Mouse (Mus musculus): ENCODE data around the gene Naalad2. TPM values are rescaled to one million over a fixed set of nuclear protein-coding genes. Genes with fewer than 3 reads are reported as not detected.
"Not testable (repeated sequence)": the region's sequence is repeated elsewhere in the genome, so short reads cannot be mapped to it uniquely, and the experiment has no call there.

The Naalad2 gene
- under 1 TPM in 1 of 26 experiments, not detected in 25; 0.38 TPM for total RNA-seq (2018; cell fraction: chromatin; rRNA removed)
- not detected for total RNA-seq (2018; cell fraction: cytosol; rRNA removed)
- not detected for total RNA-seq (2018; cell fraction: nucleus; rRNA removed)
- polyA plus RNA-seq (2018), result not detected in 3 replicates

GRCm38 (mm10) chr9:18402895-18403294 lies at the start of gene Naalad2:
Gene Naalad2 (minus strand): TSS chr9:18402995.
- H3K36me3 ChIP-seq (ENCODE audit: inconsistent target); H3K79me2 ChIP-seq (ENCODE audit: inconsistent target); H3K27ac ChIP-seq; H3K4me3 ChIP-seq (ENCODE audit: inconsistent target): not testable (repeated sequence)
- 72% methylated on average over 2 of the region's 2 CpGs for WGBS (ENCODE audit: missing documents)

- no peak overlapping the region for H3K4me3 ChIP-seq (ENCODE audit: inconsistent target)
- H3K79me2 ChIP-seq (ENCODE audit: inconsistent target), result no peaks in the 10 kb centered on the region
- no peaks in the 10 kb centered on the region for H3K36me3 ChIP-seq (ENCODE audit: inconsistent target)
- 79% methylated on average over 10 of the region's 10 CpGs for WGBS (ENCODE audit: missing documents)
- no peak overlapping the region for H3K27ac ChIP-seq
Observed at GRCm38 (mm10) chr9:18431687-18432086, 28.9 kb upstream of the Naalad2 start.

DNA sequence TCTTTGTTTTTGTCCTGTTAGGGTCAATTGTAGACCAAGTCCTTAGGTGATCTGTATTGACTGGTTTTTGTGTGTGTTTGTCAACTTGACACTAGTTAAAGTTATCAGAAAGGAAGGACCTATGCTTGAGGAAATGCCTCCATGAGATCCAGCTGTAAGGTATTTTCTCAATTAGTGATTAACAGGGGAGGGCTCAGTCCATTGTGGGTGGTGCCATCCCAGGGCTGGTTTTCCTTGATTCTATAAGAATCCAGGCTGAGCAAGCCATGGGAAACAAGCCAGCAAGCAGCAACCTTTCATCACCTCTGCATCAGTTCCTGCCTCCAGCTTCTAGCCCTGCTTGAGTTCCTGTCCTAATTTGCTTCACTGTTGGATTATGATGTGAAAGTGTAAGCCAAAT lies 27.6 kb upstream of the Naalad2 start, which contains the start of gene Mbd3l2:
Mbd3l2 (plus strand) TSS at position 301 of the 400 bp plus-strand sequence.
- no peaks in the 10 kb centered on the region for H3K79me2 ChIP-seq (ENCODE audit: inconsistent target)
- no peaks in the 10 kb centered on the region for H3K36me3 ChIP-seq (ENCODE audit: inconsistent target)
- no peak within 1 kb of the TSS for H3K4me3 ChIP-seq (ENCODE audit: inconsistent target)
- H3K27ac ChIP-seq, result no peak within 1 kb of the TSS

GRCm38 (mm10) chr9:18412371-18412770 lies 9.6 kb upstream of the Naalad2 start:
- H3K36me3 ChIP-seq (ENCODE audit: inconsistent target); H3K79me2 ChIP-seq (ENCODE audit: inconsistent target); H3K27ac ChIP-seq; H3K4me3 ChIP-seq (ENCODE audit: inconsistent target): not testable (repeated sequence)
- 87% methylated on average over 4 of the region's 4 CpGs for WGBS (ENCODE audit: missing documents)

- Histone ChIP-seq H3K27ac (no peak within 1 kb of the TSS), H3K36me3 (ENCODE audit: inconsistent target) (no peaks in the 10 kb centered on the region), H3K4me3 (ENCODE audit: inconsistent target) (no peak within 1 kb of the TSS), H3K79me2 (ENCODE audit: inconsistent target) (no peaks in the 10 kb centered on the region)
- WGBS (ENCODE audit: missing documents), result 67% methylated on average over 1 of the region's 1 CpGs
Observed at GRCm38 (mm10) chr9:18404118-18404517, 1.3 kb upstream of the Naalad2 start, which contains the start of gene Ubtfl1. Gene Ubtfl1 (plus strand): TSS chr9:18404418.

DNA sequence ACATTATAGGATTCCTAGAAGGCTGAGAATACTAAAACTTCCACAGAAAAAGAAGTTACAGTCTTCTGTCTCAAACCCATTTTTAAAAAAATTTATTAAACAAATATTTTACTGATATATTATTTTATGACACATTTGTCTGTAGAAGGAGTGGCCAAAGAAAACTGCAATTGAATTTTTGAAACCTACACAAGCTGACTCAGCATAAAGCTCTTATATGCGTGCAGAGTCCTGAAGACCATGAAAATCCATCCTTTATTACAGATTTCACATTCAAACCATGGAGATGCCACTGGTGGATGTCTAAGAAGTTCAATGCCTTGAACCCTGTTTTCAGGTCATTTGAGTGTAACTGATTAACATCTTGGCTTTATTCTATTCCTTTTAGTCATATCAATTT lies 3.2 kb downstream of the Naalad2 start:
- Histone ChIP-seq H3K79me2 (ENCODE audit: inconsistent target) (no peaks in the 10 kb centered on the region), H3K36me3 (ENCODE audit: inconsistent target) (no peaks in the 10 kb centered on the region), H3K4me3 (ENCODE audit: inconsistent target) (no peak overlapping the region), H3K27ac (no peak overlapping the region)
- WGBS (ENCODE audit: missing documents), result 91% methylated on average over 1 of the region's 1 CpGs

DNA sequence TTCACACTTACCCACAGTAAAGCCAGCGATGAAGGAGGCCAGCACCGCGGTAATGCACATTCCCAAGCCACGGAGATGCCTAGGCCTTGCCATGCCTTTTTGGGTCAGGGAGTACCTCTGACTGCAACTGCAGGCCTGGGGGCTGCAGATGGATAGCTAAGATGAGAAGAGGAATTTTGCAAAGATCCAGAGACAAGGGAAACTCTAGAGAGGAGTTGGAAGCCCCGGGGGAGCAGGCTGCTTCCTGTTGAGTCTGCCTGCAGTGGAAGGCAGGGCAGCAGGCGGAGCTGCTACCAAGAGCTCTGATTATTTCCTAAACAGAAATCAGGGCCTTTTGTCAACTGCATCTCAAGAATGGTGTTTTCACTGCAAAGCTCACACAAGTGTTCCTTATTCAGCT lies 17.0 kb downstream of the Naalad2 start:
- Histone ChIP-seq H3K27ac (no peak overlapping the region), H3K79me2 (ENCODE audit: inconsistent target) (no peaks in the 10 kb centered on the region), H3K4me3 (ENCODE audit: inconsistent target) (no peak overlapping the region), H3K36me3 (ENCODE audit: inconsistent target) (no peaks in the 10 kb centered on the region)
- WGBS (ENCODE audit: missing documents), result 41% methylated on average over 6 of the region's 6 CpGs

- not testable (repeated sequence) for H3K27ac ChIP-seq; H3K79me2 ChIP-seq (ENCODE audit: inconsistent target); H3K36me3 ChIP-seq (ENCODE audit: inconsistent target); H3K4me3 ChIP-seq (ENCODE audit: inconsistent target)
- WGBS (ENCODE audit: missing documents), result 90% methylated on average over 1 of the region's 1 CpGs
Observed at GRCm38 (mm10) chr9:18373026-18373425, 29.8 kb downstream of the Naalad2 start.

DNA sequence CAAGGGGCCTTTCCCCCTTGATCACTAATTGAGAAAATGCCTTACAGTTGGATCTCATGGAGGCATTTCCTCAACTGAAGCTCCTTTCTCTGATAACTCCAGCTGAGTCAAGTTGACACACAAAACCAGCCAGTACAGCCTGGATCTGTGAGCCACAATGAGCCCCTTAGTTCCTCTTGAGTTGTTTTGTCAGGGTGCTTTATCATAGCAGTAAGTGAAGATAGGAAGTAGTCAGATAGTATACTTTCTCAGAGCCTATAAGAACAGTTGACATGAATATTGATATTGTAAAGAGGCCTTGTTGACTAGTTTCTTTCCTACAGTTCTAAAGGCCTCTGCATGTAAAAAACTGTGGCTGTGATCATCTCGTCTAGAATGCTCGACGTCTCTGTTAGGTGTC lies 82.8 kb downstream of the Naalad2 start:
- Histone ChIP-seq H3K4me3 (ENCODE audit: inconsistent target) (no peak overlapping the region), H3K27ac (no peak overlapping the region), H3K79me2 (ENCODE audit: inconsistent target) (no peaks in the 10 kb centered on the region), H3K36me3 (ENCODE audit: inconsistent target) (peaks cover 21% of the 10 kb centered on the region; the same call in 1 of the 2 replicates)
- WGBS (ENCODE audit: missing documents), result 95% methylated on average over 3 of the region's 3 CpGs

DNA sequence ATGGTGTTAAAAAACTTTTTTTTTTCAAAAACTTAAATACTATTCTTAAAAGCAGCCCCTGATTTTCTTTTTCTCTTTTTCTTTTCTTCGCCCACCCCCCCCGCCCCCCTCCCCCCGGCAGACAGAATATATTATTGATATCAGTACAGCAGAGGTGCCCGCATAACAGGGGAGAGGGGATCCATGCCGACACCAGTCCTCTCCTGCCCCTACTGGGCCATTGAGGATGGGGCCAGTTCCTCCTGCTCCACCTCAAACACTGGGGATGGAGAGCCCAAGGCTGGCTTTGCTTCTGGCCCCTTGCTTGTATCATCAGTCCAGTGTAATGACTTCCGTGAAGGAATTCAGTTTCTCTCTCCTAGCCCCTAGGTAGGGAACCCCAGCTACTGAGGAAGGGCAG lies 104.5 kb downstream of the Naalad2 start:
- 73% methylated on average over 1 of the region's 6 CpGs for WGBS (ENCODE audit: missing documents)

DNA sequence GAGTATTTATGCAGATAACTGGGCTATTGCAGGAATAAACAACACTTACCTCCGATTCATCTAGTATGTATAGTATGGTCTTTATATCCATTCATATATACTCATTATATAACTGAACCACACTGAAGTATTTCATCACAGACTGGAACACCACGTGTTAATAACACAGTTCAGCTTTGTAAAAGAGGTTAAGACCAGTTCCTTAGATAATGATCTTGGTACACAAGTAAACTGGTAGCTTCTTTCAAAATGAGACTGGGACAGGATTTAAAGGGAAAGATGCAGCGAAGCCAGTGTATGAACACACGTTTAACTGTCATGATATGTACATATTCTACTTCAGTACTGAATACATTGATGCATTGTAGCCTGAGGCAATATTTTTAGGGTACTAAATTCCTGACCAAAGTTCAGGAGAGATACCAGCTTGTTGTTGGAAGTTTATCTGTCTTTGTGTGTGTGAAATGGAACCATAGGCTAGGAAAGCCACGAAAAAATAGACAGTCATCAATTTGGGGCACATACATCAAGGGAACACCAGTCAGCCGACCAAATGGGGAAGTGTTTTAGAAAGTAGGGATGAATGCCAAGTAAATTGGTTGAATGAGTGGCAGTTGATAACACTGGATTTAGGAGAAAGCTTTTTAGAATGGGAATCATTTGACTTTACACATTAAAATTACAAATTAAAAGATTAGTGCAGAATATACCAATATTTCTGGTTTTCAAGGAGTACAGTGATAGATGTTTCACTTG lies 109.6 kb downstream of the Naalad2 start:
- Histone ChIP-seq H3K79me2 (ENCODE audit: inconsistent target) (peaks cover 60% of the 10 kb centered on the region), H3K36me3 (ENCODE audit: inconsistent target) (peaks cover 11% of the 10 kb centered on the region), H3K27ac (peak overlapping the region; percentile 76), H3K4me3 (ENCODE audit: inconsistent target) (peak overlapping the region; percentile 89)
- 10% methylated on average over 6 of the region's 6 CpGs for WGBS (ENCODE audit: missing documents)

More for the DNA sequence above, 104.5 kb downstream of the Naalad2 start:
- H3K4me3 ChIP-seq (ENCODE audit: inconsistent target), result no peak overlapping the region
- peaks cover 94% of the 10 kb centered on the region for H3K79me2 ChIP-seq (ENCODE audit: inconsistent target)
- H3K27ac ChIP-seq, result no peak overlapping the region
- H3K36me3 ChIP-seq (ENCODE audit: inconsistent target), result peaks cover 58% of the 10 kb centered on the region

DNA sequence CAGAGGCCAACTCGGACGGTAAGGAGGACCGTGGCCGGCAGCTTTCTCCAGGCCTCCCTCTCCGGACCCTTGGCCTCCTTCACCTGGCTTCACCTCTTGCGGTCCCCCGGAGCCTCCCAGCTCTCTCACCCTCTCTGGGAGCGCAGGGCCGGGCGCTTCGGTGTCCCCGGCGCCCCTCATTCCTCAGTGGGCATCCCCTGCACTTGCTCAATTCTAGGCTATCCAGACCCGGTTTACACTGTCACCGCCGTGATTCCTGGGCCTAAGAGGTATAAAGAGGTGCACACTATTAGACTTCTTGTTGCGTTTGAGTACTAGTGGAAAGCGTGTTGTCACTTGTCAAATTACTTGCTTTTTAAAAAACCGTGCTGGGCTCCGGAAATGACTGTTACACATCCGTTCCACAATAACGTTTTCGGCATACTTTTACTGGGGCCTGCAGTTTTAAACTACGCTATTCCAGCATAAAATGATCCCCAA lies 110.3 kb downstream of the Naalad2 start:
- Histone ChIP-seq H3K27ac (peak overlapping the region; percentile 76), H3K36me3 (ENCODE audit: inconsistent target) (peaks cover 8% of the 10 kb centered on the region), H3K4me3 (ENCODE audit: inconsistent target) (peak overlapping the region; percentile 89), H3K79me2 (ENCODE audit: inconsistent target) (peaks cover 52% of the 10 kb centered on the region)
- under 1% methylated on average over 24 of the region's 24 CpGs for WGBS (ENCODE audit: missing documents)

GRCm38 (mm10) chr9:18291571-18292429 lies 111.0 kb downstream of the Naalad2 start, which contains the start of gene Chordc1:
Gene Chordc1 (plus strand): TSS chr9:18292125.
- Histone ChIP-seq H3K36me3 (ENCODE audit: inconsistent target) (peaks cover 8% of the 10 kb centered on the region; the same call in 1 of the 2 replicates), H3K79me2 (ENCODE audit: inconsistent target) (peaks cover 46% of the 10 kb centered on the region), H3K4me3 (ENCODE audit: inconsistent target) (peak within 1 kb of the TSS; percentile 89), H3K27ac (peak within 1 kb of the TSS; percentile 76)
- WGBS (ENCODE audit: missing documents), result 4% methylated on average over 49 of the region's 49 CpGs

- H3K27ac ChIP-seq; H3K79me2 ChIP-seq (ENCODE audit: inconsistent target); H3K36me3 ChIP-seq (ENCODE audit: inconsistent target); H3K4me3 ChIP-seq (ENCODE audit: inconsistent target): not testable (repeated sequence)
- 42% methylated on average over 3 of the region's 5 CpGs for WGBS (ENCODE audit: missing documents)
Observed at GRCm38 (mm10) chr9:18278693-18279092, 124.1 kb downstream of the Naalad2 start.
